Mouse (Mus musculus): ENCODE measurements around the gene 4930407I10Rik.

DNA sequence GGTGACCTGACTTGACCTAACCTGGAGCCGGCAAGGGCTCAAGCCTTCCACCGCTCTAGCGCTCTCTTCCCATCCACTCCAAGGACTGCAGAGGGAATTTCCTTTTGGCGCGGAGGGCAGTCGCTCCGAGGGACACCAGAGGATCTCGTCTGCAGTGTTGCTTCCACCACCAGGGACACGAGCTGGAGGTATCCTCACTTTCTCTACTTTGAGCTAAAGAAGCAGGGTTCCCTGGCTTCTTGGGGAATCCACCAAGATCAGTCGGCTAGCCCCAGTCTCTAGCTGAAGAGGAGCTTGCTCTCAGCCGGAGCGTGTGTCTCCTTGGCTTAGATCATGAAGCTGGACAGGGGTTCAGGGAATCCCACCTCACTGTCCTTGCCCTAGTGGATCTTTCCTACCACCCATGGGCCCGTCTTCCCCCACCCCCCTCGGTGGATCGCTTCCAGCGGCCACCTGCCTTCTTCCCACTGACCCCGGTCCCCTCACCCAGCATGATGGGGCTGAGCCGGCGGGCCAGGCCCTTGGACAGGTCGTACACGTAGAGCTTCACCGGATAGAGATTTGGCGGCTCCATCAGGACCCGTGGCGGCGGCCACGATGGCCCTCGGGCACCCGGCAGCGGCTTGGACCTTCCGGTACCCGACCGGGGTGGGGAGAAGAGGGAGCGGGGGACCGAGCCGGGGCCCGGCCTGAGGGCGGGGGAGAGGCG is 43.4 kb upstream of the 4930407I10Rik start:
- TF ChIP-seq POLR2A (IDR thresholded peaks at IDR 0.05; ENCODE audit: low read depth, low read length) = no peak
- no peak for TF ChIP-seq CTCF (conservative IDR thresholded peaks at IDR 0.05; ENCODE audit: insufficient read depth, insufficient read length, low read depth, low read length)
